8 mouse cellular contexts compared by ENCODE assay signal in the genomic region with DNA sequence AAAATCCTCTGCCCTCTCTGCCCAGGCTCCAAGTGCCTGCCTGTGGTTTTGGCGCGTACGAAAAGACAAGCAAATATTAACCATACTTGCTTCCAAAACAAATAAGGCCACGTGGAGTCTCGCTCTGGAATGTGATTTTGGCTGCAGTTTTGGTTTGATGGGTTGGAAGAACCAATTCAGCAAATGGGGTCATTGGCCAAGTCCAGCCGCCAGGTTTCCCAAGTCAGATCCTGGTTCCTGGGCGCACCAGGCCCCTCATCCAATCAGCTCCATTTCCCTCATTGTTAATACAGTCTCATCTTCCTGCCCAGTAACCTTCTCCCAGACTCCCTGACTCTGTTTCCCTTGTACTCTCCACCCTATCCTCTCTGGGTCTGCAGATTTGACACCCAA. TPM values are rescaled to one million over a fixed set of nuclear protein-coding genes. Genes with fewer than 3 reads are reported as not detected.
DNase-seq lines count a peak whose midpoint lies in the region; ATAC-seq and TF ChIP-seq lines count a peak whose summit lies in the region.

No protein-coding gene starts in this region.

- intact Hi-C loops in gastrocnemius, adult 2 months (cut with DNase I): loop anchor here (2.0 to 10.0 kb wide), 4 partner anchors 39 to 332 kb away; no protein-coding TSS in a partner anchor

- H3K27me3 ChIP-seq in kidney, embryonic 16.5 days (ENCODE audit: insufficient read depth, low read length): no peaks in the 10 kb centered on the region

- peak overlapping the region; percentile 94 for H3K27ac ChIP-seq in gastrocnemius, adult 2 months
- peak overlapping the region; percentile 75; the same call in 1 of the 2 replicates for H3K27ac ChIP-seq in kidney, embryonic 16.5 days (ENCODE audit: low read length)

- H3K4me1 ChIP-seq in kidney, embryonic 16.5 days (ENCODE audit: insufficient read depth, low read length): peaks cover 23% of the 10 kb centered on the region

- peak overlapping the region; percentile 95 for H3K9ac ChIP-seq in kidney, embryonic 16.5 days (replicated peaks; ENCODE audit: low read length)

- TF ChIP-seq POLR2A in brain, embryonic 14.5 days (IDR thresholded peaks at IDR 0.05; ENCODE audit: borderline replicate concordance, extremely low read depth, insufficient read depth, insufficient read length, poor library complexity, severe bottlenecking): no peak

- no peaks in the 10 kb centered on the region for H3K36me3 ChIP-seq in kidney, embryonic 16.5 days (ENCODE audit: insufficient read depth, low read length)

- H3K4me3 ChIP-seq in gastrocnemius, adult 2 months: peak overlapping the region; percentile 92
- H3K4me3 ChIP-seq in kidney, embryonic 16.5 days (ENCODE audit: low read length): peak overlapping the region; percentile 81

- no peak for TF ChIP-seq CTCF in gastrocnemius, adult 2 months (IDR thresholded peaks at IDR 0.05)
- TF ChIP-seq CTCF in brain, embryonic 14.5 days (IDR thresholded peaks at IDR 0.05; ENCODE audit: borderline replicate concordance, extremely low read depth, insufficient read depth, insufficient read length): peak; percentile 9; the same call in 1 of the 2 replicates

- no peaks in the 10 kb centered on the region for H3K9me3 ChIP-seq in kidney, embryonic 16.5 days (ENCODE audit: low read length)

- ATAC-seq in kidney, embryonic 16.5 days (ENCODE audit: low FRiP score, low TSS enrichment): peak; percentile 23; the same call in 1 of the 2 replicates
- ATAC-seq in activated CD4-positive, CD25-positive, alpha-beta regulatory T cell, adult 4 months: no peak

- H3K4me2 ChIP-seq in kidney, embryonic 16.5 days (replicated peaks; ENCODE audit: low read depth, low read length): peak overlapping the region; percentile 82

- peak; percentile 46 for DNase-seq in gastrocnemius, adult 2 months
- no peak for DNase-seq in gastrocnemius, adult 8-10 months (ENCODE audit: low spot score in 2 of 2)
- peak; percentile 45 for DNase-seq in brain, embryonic 14.5 days (ENCODE audit: low read depth)
- DNase-seq in heart, adult 8-10 months (ENCODE audit: low spot score): peak; percentile 35
- peak; percentile 35 to 39 for DNase-seq in lung, postnatal 4 days
- DNase-seq in ovary, postnatal 10 days (ENCODE audit: low spot score): no peak

- WGBS in kidney, embryonic 16.5 days: 40% methylated on average over 7 of the region's 7 CpGs

RNA-seq across cellular contexts. Expression of gene Ttc7b, which starts 0.9 kb away (rescaled TPM):
- 100 to 1,000 TPM; 147 to 160 TPM for total RNA-seq in gastrocnemius, adult 2 months (2021)
- total RNA-seq in gastrocnemius, adult 8-10 months (2022): 100 to 1,000 TPM; 134 to 191 (median 150) TPM
- 41.6 and 44.5 TPM in 2 replicates for polyA plus RNA-seq in brain, embryonic 14.5 days (2012; rRNA removed)
- total RNA-seq in heart, adult 8-10 months (2022): 10 to 100 TPM; 78.8 to 94.4 (median 86.7) TPM
- 3.9 and 4.7 TPM in 2 replicates for polyA plus RNA-seq in kidney, embryonic 16.5 days (2015; fragmentation: Nextera tagmentation; extraction: Ambion mirVana)
- 1 to 10 TPM; 3.1 to 3.2 TPM for polyA plus RNA-seq in activated CD4-positive, CD25-positive, alpha-beta regulatory T cell, adult 4 months (2017; shearing (Covaris generic))

Comparison
In these comparisons a context has a peak if more than half of its experiments do, and no peak if none do; other contexts are left out.
1. DNase-seq: peak in gastrocnemius, adult 2 months (single experiment), brain, embryonic 14.5 days (single experiment), heart, adult 8-10 months (single experiment) and lung, postnatal 4 days (2 of 2); none in gastrocnemius, adult 8-10 months (0 of 2) and ovary, postnatal 10 days (single experiment).